Mouse (Mus musculus): ENCODE data around the gene Acrv1. TPM values are rescaled to one million over a fixed set of nuclear protein-coding genes. Genes with fewer than 3 reads are reported as not detected.

Acrv1 gene
- total RNA-seq (2023), result not detected

GRCm38 (mm10) chr9:36692920-36693319, at the start of gene Acrv1:
Gene Acrv1, plus strand, starts transcription at chr9:36693220.

GRCm38 (mm10) chr9:36643276-36643675, 49.7 kb upstream of the Acrv1 start, which contains the start of gene A630095E13Rik:
Gene A630095E13Rik, minus strand, starts transcription at chr9:36643376.

GRCm38 (mm10) chr9:36727034-36727755, 34.2 kb downstream of the Acrv1 start, which contains the start of gene Chek1:
Gene Chek1, minus strand, starts transcription at chr9:36727065.

Other genes with a start within 250 kb of the Acrv1 start
- gene Gm9513, start 217.6 kb upstream of the Acrv1 start, total RNA-seq (2023), result not detected
- gene Gm5615, start 151.3 kb upstream of the Acrv1 start, total RNA-seq (2023), result not detected
- gene Gm17689, start 110.6 kb upstream of the Acrv1 start, total RNA-seq (2023), result not detected
- gene A630095E13Rik, start 49.8 kb upstream of the Acrv1 start, total RNA-seq (2023), result not detected
- 7.8 TPM for gene Chek1, start 33.8 kb downstream of the Acrv1 start, total RNA-seq (2023)
- gene Stt3a, start 74.5 kb downstream of the Acrv1 start, total RNA-seq (2023), result 162 TPM
- gene Ei24, start 104.2 kb downstream of the Acrv1 start, total RNA-seq (2023), result 27.8 TPM
- gene Fez1, start 128.6 kb downstream of the Acrv1 start, total RNA-seq (2023), result not detected

Data from CD4-positive naive resting alpha-beta T cell, adult 76 days (primary cell).